16 mouse cellular contexts compared by ENCODE assay signal in genomic region chr13:76318635-76319034, GRCm38 (mm10). TPM values are rescaled to one million over a fixed set of nuclear protein-coding genes. Genes with fewer than 3 reads are reported as not detected.
DNase-seq lines count a peak whose midpoint lies in the region; ATAC-seq and TF ChIP-seq lines count a peak whose summit lies in the region.
"Had no signal": no experiment of that assay in that cellular context is flagged by ENCODE, and none has a peak within 500 bp of the region (broad histone marks: within the 10 kb centered on the region; RNA-seq: fewer than 3 reads in every experiment).

No protein-coding gene starts in this region.

- no peaks in the 10 kb centered on the region for H3K27me3 ChIP-seq in lung, embryonic 14.5 days (ENCODE audit: insufficient read depth, low read length)
- H3K27me3 ChIP-seq: heart, embryonic 13.5 days had no signal

- no peaks in the 10 kb centered on the region for H3K9me3 ChIP-seq in lung, embryonic 14.5 days (ENCODE audit: low read depth, low read length)
- H3K9me3 ChIP-seq: heart, embryonic 13.5 days; hindbrain, embryonic 10.5 days had no signal

- no peak for TF ChIP-seq CTCF in lung, embryonic 14.5 days (IDR thresholded peaks at IDR 0.05; ENCODE audit: low read depth)

- ATAC-seq in lung, embryonic 14.5 days (ENCODE audit: insufficient read depth) = peak; percentile 85
- ATAC-seq in monocyte, adult 5-6 weeks (replicated peaks; ENCODE audit: insufficient number of reproducible peaks, low FRiP score, low TSS enrichment, poor library complexity, severe bottlenecking) = no peak

- H3K4me3 ChIP-seq in lung, embryonic 14.5 days (ENCODE audit: low read depth, low read length) = no peak overlapping the region
- H3K4me3 ChIP-seq: heart, embryonic 13.5 days; hindbrain, embryonic 10.5 days had no signal

- H3K4me1 ChIP-seq in lung, embryonic 14.5 days (ENCODE audit: insufficient read depth) = no peaks in the 10 kb centered on the region
- H3K4me1 ChIP-seq: heart, embryonic 13.5 days; hindbrain, embryonic 10.5 days had no signal

- no peak overlapping the region for H3K27ac ChIP-seq in lung, embryonic 14.5 days (ENCODE audit: low read depth)
- H3K27ac ChIP-seq: heart, embryonic 13.5 days; hindbrain, embryonic 10.5 days had no signal

- DNase-seq in cerebellum, adult 8-10 months = peak; percentile 29
- DNase-seq in cerebellum, postnatal 14 days = no peak
- peak; percentile 81 for DNase-seq in lung, embryonic 14.5 days
- DNase-seq in lung, postnatal 4 days = no peak
- peak; percentile 85 for DNase-seq in layer of hippocampus, adult 9-11 months
- peak; percentile 51 for DNase-seq in right cerebral cortex, postnatal 25 days
- DNase-seq in testis, postnatal 10 days (ENCODE audit: low spot score) = no peak
- DNase-seq: adrenal gland, adult 8-10 months; gastrocnemius, postnatal 25 days; kidney, adult 18-20 months; kidney, postnatal 36 days had no signal

- H3K4me2 ChIP-seq in lung, embryonic 14.5 days = no peak overlapping the region
- H3K4me2 ChIP-seq: heart, embryonic 13.5 days had no signal

- H3K9ac ChIP-seq in lung, embryonic 14.5 days = no peak overlapping the region
- H3K9ac ChIP-seq: heart, embryonic 13.5 days had no signal

- WGBS in lung, embryonic 14.5 days = 18% methylated on average over 3 of the region's 3 CpGs

- H3K36me3 ChIP-seq in lung, embryonic 14.5 days (ENCODE audit: insufficient read depth) = no peaks in the 10 kb centered on the region
- H3K36me3 ChIP-seq: heart, embryonic 13.5 days; hindbrain, embryonic 10.5 days had no signal

RNA-seq across cellular contexts. Expression of gene Fam81b, which starts 13.8 kb away (rescaled TPM):
- polyA plus RNA-seq in lung, embryonic 14.5 days (2014; fragmentation: Nextera tagmentation; extraction: Ambion mirVana) = not detected in 2 replicates
- total RNA-seq in monocyte, adult 5-6 weeks (2017) = not detected in 3 replicates
- total RNA-seq: adrenal gland, adult 8-10 months; common myeloid progenitor, adult 5-6 weeks; gastrocnemius, postnatal 25 days had no signal
- polyA plus RNA-seq: heart, embryonic 13.5 days; limb, embryonic 14.5 days had no signal

Comparison
In these comparisons a context has a peak if more than half of its experiments do, and no peak if none do; other contexts are left out.
1. DNase-seq: peak in cerebellum, adult 8-10 months (single experiment), lung, embryonic 14.5 days (single experiment), layer of hippocampus, adult 9-11 months (single experiment) and right cerebral cortex, postnatal 25 days (single experiment); none in cerebellum, postnatal 14 days (0 of 2), lung, postnatal 4 days (0 of 2) and testis, postnatal 10 days (single experiment).